Mouse (Mus musculus): Measurements from ENCODE around the gene Trpc7. TPM values are rescaled to one million over a fixed set of nuclear protein-coding genes. Genes with fewer than 3 reads are reported as not detected.

Gene Trpc7
- polyA plus RNA-seq, 1 experiment from 2014 or later, result not detected

GRCm38 (mm10) chr13:56889888-56890287 lies 5.9 kb downstream of the Trpc7 start:
- H3K4me2 ChIP-seq (ENCODE audit: low read depth, low read length), result no peak overlapping the region
- no peaks in the 10 kb centered on the region for H3K4me1 ChIP-seq (replicated peaks; ENCODE audit: control insufficient read depth, insufficient read depth, low read length)
- no peak overlapping the region for H3K9ac ChIP-seq (ENCODE audit: low read length)
- 61% methylated on average over 7 of the region's 7 CpGs for WGBS
- H3K9me3 ChIP-seq (ENCODE audit: control insufficient read depth, low read length), result no peaks in the 10 kb centered on the region
- ATAC-seq (ENCODE audit: low read depth), result no peak
- H3K27ac ChIP-seq (ENCODE audit: low read length), result no peak overlapping the region
- H3K27me3 ChIP-seq (ENCODE audit: control insufficient read depth, insufficient read depth, low read depth, low read length), result no peaks in the 10 kb centered on the region
- no peaks in the 10 kb centered on the region for H3K36me3 ChIP-seq (ENCODE audit: control insufficient read depth, insufficient read depth, low read length)
- no peak overlapping the region for H3K4me3 ChIP-seq (ENCODE audit: low read length)

- Histone ChIP-seq H3K4me1 (replicated peaks; ENCODE audit: control insufficient read depth, insufficient read depth, low read length) (no peaks in the 10 kb centered on the region), H3K9ac (ENCODE audit: low read length) (no peak overlapping the region), H3K4me2 (ENCODE audit: low read depth, low read length) (no peak overlapping the region), H3K27ac (ENCODE audit: low read length) (no peak overlapping the region), H3K27me3 (ENCODE audit: control insufficient read depth, insufficient read depth, low read depth, low read length) (no peaks in the 10 kb centered on the region), H3K36me3 (ENCODE audit: control insufficient read depth, insufficient read depth, low read length) (no peaks in the 10 kb centered on the region), H3K4me3 (ENCODE audit: low read length) (no peak overlapping the region), H3K9me3 (ENCODE audit: control insufficient read depth, low read length) (no peaks in the 10 kb centered on the region)
- 72% methylated on average over 12 of the region's 12 CpGs for WGBS
- no peak for ATAC-seq (ENCODE audit: low read depth)
Observed at GRCm38 (mm10) chr13:56882931-56883330, 12.9 kb downstream of the Trpc7 start.

GRCm38 (mm10) chr13:56864567-56864966 lies 31.2 kb downstream of the Trpc7 start:
- Histone ChIP-seq H3K4me2 (ENCODE audit: low read depth, low read length) (no peak overlapping the region), H3K4me3 (ENCODE audit: low read length) (no peak overlapping the region), H3K36me3 (ENCODE audit: control insufficient read depth, insufficient read depth, low read length) (no peaks in the 10 kb centered on the region), H3K27me3 (ENCODE audit: control insufficient read depth, insufficient read depth, low read depth, low read length) (no peaks in the 10 kb centered on the region), H3K9ac (ENCODE audit: low read length) (no peak overlapping the region), H3K4me1 (replicated peaks; ENCODE audit: control insufficient read depth, insufficient read depth, low read length) (no peaks in the 10 kb centered on the region), H3K9me3 (ENCODE audit: control insufficient read depth, low read length) (no peaks in the 10 kb centered on the region), H3K27ac (ENCODE audit: low read length) (no peak overlapping the region)
- 71% methylated on average over 6 of the region's 6 CpGs for WGBS
- ATAC-seq (ENCODE audit: low read depth), result no peak

- Histone ChIP-seq H3K36me3 (ENCODE audit: control insufficient read depth, insufficient read depth, low read length) (no peaks in the 10 kb centered on the region), H3K4me2 (ENCODE audit: low read depth, low read length) (no peak overlapping the region), H3K9me3 (ENCODE audit: control insufficient read depth, low read length) (no peaks in the 10 kb centered on the region), H3K27ac (ENCODE audit: low read length) (no peak overlapping the region), H3K4me3 (ENCODE audit: low read length) (no peak overlapping the region), H3K9ac (ENCODE audit: low read length) (no peak overlapping the region), H3K4me1 (replicated peaks; ENCODE audit: control insufficient read depth, insufficient read depth, low read length) (no peaks in the 10 kb centered on the region), H3K27me3 (ENCODE audit: control insufficient read depth, insufficient read depth, low read depth, low read length) (no peaks in the 10 kb centered on the region)
- no peak for ATAC-seq (ENCODE audit: low read depth)
- 50% methylated on average over 6 of the region's 6 CpGs for WGBS
Observed at GRCm38 (mm10) chr13:56862011-56862410, 33.8 kb downstream of the Trpc7 start.

- Histone ChIP-seq H3K36me3 (ENCODE audit: control insufficient read depth, insufficient read depth, low read length) (no peaks in the 10 kb centered on the region), H3K27me3 (ENCODE audit: control insufficient read depth, insufficient read depth, low read depth, low read length) (no peaks in the 10 kb centered on the region), H3K4me2 (ENCODE audit: low read depth, low read length) (no peak overlapping the region), H3K4me3 (ENCODE audit: low read length) (no peak overlapping the region), H3K27ac (ENCODE audit: low read length) (no peak overlapping the region), H3K9me3 (ENCODE audit: control insufficient read depth, low read length) (no peaks in the 10 kb centered on the region), H3K9ac (ENCODE audit: low read length) (no peak overlapping the region), H3K4me1 (replicated peaks; ENCODE audit: control insufficient read depth, insufficient read depth, low read length) (no peaks in the 10 kb centered on the region)
- ATAC-seq (ENCODE audit: low read depth), result no peak
- WGBS, result 67% methylated on average over 8 of the region's 8 CpGs
Observed at GRCm38 (mm10) chr13:56854506-56854905, 41.3 kb downstream of the Trpc7 start.

GRCm38 (mm10) chr13:56853436-56853835 lies 42.4 kb downstream of the Trpc7 start:
- Histone ChIP-seq H3K36me3 (ENCODE audit: control insufficient read depth, insufficient read depth, low read length) (no peaks in the 10 kb centered on the region), H3K9me3 (ENCODE audit: control insufficient read depth, low read length) (no peaks in the 10 kb centered on the region), H3K27ac (ENCODE audit: low read length) (no peak overlapping the region), H3K9ac (ENCODE audit: low read length) (no peak overlapping the region), H3K4me1 (replicated peaks; ENCODE audit: control insufficient read depth, insufficient read depth, low read length) (no peaks in the 10 kb centered on the region), H3K27me3 (ENCODE audit: control insufficient read depth, insufficient read depth, low read depth, low read length) (no peaks in the 10 kb centered on the region), H3K4me3 (ENCODE audit: low read length) (no peak overlapping the region), H3K4me2 (ENCODE audit: low read depth, low read length) (no peak overlapping the region)
- no peak for ATAC-seq (ENCODE audit: low read depth)
- 66% methylated on average over 5 of the region's 5 CpGs for WGBS

- WGBS, result 80% methylated on average over 3 of the region's 3 CpGs
- Histone ChIP-seq H3K9me3 (ENCODE audit: control insufficient read depth, low read length) (no peaks in the 10 kb centered on the region), H3K27me3 (ENCODE audit: control insufficient read depth, insufficient read depth, low read depth, low read length) (no peaks in the 10 kb centered on the region), H3K36me3 (ENCODE audit: control insufficient read depth, insufficient read depth, low read length) (no peaks in the 10 kb centered on the region), H3K4me2 (ENCODE audit: low read depth, low read length) (no peak overlapping the region), H3K27ac (ENCODE audit: low read length) (no peak overlapping the region), H3K4me3 (ENCODE audit: low read length) (no peak overlapping the region), H3K4me1 (replicated peaks; ENCODE audit: control insufficient read depth, insufficient read depth, low read length) (no peaks in the 10 kb centered on the region), H3K9ac (ENCODE audit: low read length) (no peak overlapping the region)
- no peak for ATAC-seq (ENCODE audit: low read depth)
Observed at GRCm38 (mm10) chr13:56845866-56846265, 49.9 kb downstream of the Trpc7 start.

GRCm38 (mm10) chr13:56815471-56815870 lies 80.3 kb downstream of the Trpc7 start:
- no peaks in the 10 kb centered on the region for H3K9me3 ChIP-seq (ENCODE audit: control insufficient read depth, low read length)
- no peak overlapping the region for H3K4me3 ChIP-seq (ENCODE audit: low read length)
- no peak for ATAC-seq (ENCODE audit: low read depth)
- no peaks in the 10 kb centered on the region for H3K36me3 ChIP-seq (ENCODE audit: control insufficient read depth, insufficient read depth, low read length)
- H3K27ac ChIP-seq (ENCODE audit: low read length), result no peak overlapping the region
- no peaks in the 10 kb centered on the region for H3K27me3 ChIP-seq (ENCODE audit: control insufficient read depth, insufficient read depth, low read depth, low read length)
- H3K4me1 ChIP-seq (replicated peaks; ENCODE audit: control insufficient read depth, insufficient read depth, low read length), result no peaks in the 10 kb centered on the region
- no peak overlapping the region for H3K9ac ChIP-seq (ENCODE audit: low read length)
- WGBS, result 87% methylated on average over 12 of the region's 12 CpGs
- H3K4me2 ChIP-seq (ENCODE audit: low read depth, low read length), result no peak overlapping the region

GRCm38 (mm10) chr13:56806776-56807490 lies 88.9 kb downstream of the Trpc7 start:
- peak overlapping the region; percentile 67 for H3K4me2 ChIP-seq (ENCODE audit: low read depth, low read length)
- no peaks in the 10 kb centered on the region for H3K36me3 ChIP-seq (ENCODE audit: control insufficient read depth, insufficient read depth, low read length)
- 6% methylated on average over 27 of the region's 27 CpGs for WGBS
- H3K4me3 ChIP-seq (ENCODE audit: low read length), result peak overlapping the region; percentile 39
- no peaks in the 10 kb centered on the region for H3K9me3 ChIP-seq (ENCODE audit: control insufficient read depth, low read length)
- peak; percentile 47; the same call in 1 of the 2 replicates for ATAC-seq (ENCODE audit: low read depth)
- peak overlapping the region; percentile 58 for H3K9ac ChIP-seq (ENCODE audit: low read length)
- H3K27me3 ChIP-seq (ENCODE audit: control insufficient read depth, insufficient read depth, low read depth, low read length), result no peaks in the 10 kb centered on the region
- H3K4me1 ChIP-seq (replicated peaks; ENCODE audit: control insufficient read depth, insufficient read depth, low read length), result no peaks in the 10 kb centered on the region
- no peak overlapping the region for H3K27ac ChIP-seq (ENCODE audit: low read length)
